Mouse (Mus musculus): ENCODE measurements at regions not wholly inside any gene's neighbourhood (a gene's known extent, or its start where the extent isn't known, plus 50 kb on each side); places are given as distances from the start of the nearest gene placed in this dataset.

DNA sequence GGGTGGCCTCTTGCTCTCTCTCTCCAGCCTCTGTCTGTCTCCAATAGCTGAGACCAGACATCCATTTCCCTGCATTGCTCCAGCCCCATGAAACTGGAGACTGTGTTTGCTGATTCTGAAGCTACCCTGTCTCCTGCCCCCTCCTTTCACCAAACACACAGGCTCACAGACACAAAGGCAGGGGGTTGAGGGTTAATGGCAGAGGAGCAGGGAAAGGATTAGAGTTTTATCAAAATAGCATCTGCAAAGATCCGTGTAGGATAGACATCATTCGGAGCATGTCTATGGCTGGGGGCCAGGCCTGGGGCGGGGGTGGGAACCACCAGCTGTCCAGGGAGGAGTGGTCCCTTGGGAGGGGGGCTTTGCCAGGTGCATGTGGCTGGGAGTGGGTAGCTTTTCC, 73.9 kb upstream of the Tnp1 start:
- DNase-seq = no peak

- DNase-seq = no peak
These were observed 72.8 kb upstream of the Tnp1 start for GRCm38 (mm10) chr1:73088494-73088893.

GRCm38 (mm10) chr1:73084946-73085345, 69.2 kb upstream of the Tnp1 start:
- DNase-seq = no peak

DNA sequence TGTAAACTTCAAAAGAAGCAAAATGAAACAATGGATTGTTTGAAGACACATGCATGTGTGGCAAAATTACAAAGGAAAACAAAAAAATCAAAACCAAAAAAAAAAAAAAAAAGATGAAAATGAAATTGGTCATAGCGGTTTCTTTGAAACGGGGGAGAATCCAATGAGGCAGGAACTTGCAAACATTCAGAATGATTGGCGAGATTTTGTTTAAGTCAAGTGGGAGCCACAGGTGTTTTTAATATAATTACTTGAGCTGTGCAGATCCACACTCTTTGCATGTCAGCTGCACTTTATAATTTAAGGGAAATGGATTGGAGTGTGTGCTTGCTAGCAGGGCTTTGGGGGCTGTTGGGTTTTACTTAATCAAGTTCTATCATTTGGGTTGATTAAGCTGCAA, 67.7 kb upstream of the Tnp1 start:
- DNase-seq = no peak

GRCm38 (mm10) chr1:73079518-73079917, 63.8 kb upstream of the Tnp1 start:
- no peak for DNase-seq

DNA sequence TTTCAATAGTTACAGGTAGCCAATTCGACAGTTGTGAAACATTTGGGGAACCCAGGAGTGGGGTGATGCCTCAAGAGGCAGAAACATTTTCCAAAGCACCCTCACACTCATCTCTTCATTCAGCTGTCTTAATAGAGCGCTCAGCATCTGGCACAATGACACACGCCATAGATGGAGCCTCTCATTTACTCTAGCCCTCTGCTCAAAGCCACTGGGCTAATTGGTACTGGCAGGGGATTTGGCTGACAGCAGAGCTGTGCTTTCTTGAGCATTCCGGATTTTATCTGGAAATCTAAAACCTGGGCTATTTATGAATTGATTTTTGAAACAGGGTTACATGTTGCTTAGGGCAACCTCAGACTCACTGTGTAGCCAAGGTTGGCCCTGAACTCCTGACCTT, 61.4 kb upstream of the Tnp1 start:
- no peak for DNase-seq

- DNase-seq = no peak
These were observed 60.1 kb upstream of the Tnp1 start for GRCm38 (mm10) chr1:73075699-73076373.

GRCm38 (mm10) chr1:73075159-73075558, 59.5 kb upstream of the Tnp1 start:
- DNase-seq = no peak

- DNase-seq = no peak
These were observed 58.8 kb upstream of the Tnp1 start for GRCm38 (mm10) chr1:73074525-73074924.

DNA sequence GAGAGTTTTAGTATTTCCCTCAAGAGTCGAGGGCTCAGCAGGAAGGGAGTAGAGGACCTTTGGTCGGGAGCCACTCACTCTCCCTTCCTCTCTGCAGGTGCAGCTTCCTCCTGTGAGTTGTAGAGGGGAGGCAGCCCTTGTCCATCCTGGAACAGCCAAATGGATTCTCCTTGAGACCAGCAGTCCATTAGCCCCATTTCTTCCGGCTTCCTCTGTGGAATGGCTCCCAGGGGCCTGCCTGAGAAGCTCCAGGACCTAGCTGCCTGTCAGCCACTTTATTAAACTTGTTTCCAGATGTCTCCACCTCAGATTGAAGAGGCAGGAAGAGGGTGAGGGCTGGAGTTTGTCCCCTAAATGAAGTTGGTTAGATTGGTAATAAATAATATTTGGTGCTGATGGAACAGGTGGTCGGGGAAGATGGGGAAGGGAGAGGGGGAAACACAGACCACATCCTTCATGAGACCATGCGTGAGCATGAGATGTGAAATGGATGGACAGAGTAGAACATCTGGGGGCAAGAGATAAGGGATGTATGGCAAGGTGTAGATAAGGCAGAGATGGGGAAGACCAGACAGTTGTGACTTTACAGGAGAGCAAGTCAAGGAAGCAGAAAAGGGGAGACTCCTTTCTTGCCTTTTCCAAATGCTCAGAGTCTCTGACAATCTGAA, 56.7 kb upstream of the Tnp1 start:
- no peak for DNase-seq

GRCm38 (mm10) chr1:73070126-73070525, 54.4 kb upstream of the Tnp1 start:
- DNase-seq = no peak

Measured in thymus, postnatal 14 days (tissue).